Mouse (Mus musculus) erythroblast, embryonic 14.5 days (primary cell): ENCODE results near the gene Sorbs1.

ENCODE experiments used
- GATA1 ChIP-seq: IDR thresholded peaks from 2 replicates; pipeline ENCODE4 v1.6.1; 2012; ENCODE audit warnings: low read length, inconsistent platforms, mixed read lengths
- TAL1 ChIP-seq: IDR thresholded peaks from 3 replicates; pipeline ENCODE4 v1.6.1; 2012; ENCODE audit warnings: low read length, inconsistent platforms, mixed read lengths

DNA sequence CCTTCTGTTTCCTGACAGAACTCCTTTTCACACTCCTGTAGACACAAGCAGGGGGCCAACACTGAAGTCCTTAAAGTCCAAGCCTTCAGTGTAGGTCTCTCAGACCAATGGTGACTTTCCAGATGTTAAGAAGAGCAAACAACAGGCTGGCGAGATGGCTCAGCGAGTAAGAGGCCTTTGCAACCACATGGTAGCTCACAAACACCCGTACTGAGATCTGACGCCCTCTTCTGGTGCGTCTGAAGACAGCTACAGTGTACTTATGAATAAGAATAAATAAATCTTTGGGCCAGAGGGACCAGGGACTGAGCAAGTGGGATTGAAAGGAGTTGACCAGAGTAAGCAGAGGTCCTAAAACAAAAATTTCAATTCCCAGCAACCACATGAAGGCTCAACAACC lies 129.6 kb downstream of the Sorbs1 start:
- TF ChIP-seq GATA1 (no peak), TAL1 (no peak)
